Mouse (Mus musculus) c-Kit-positive CD71-positive TER-119-positive erythroid progenitor cells, embryonic 14.5 days (primary cell): ENCODE measurements at regions not wholly inside any gene's neighbourhood (a gene's known extent, or its start where the extent isn't known, plus 50 kb on each side); places are given as distances from the start of the nearest gene placed in this dataset.
A peak's percentile ranks its signal among the peaks of the same experiment; 100 is the strongest.
"Not testable (repeated sequence)": the region's sequence is repeated elsewhere in the genome, so short reads cannot be mapped to it uniquely, and the experiment has no call there.

Source experiments
- DNase-seq: peaks from one replicate; pipeline ENCODE4 v3.0.0-alpha.2; 2013; ENCODE audit warnings: low spot score

DNA sequence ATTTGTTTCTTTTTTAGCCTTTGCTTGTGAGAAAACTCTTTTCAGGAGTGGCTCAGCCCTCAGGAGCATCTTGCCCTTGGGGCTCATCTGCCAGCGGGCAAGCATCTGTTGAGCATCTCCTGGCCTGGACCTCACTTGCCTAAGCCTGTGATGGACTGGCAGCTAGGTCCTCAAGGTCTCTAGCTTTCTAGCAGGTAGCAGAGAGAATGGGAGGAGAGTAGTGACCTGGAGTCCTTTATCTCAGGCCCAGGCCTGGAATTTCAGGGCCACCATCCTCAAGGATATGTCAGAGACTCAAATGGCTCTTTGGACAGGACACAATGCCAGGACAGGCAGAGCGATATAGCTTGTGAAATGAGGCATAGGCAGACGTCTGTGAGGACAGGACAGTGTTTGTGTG is 59.3 kb upstream of the Klf13 start:
- DNase-seq = no peak

DNA sequence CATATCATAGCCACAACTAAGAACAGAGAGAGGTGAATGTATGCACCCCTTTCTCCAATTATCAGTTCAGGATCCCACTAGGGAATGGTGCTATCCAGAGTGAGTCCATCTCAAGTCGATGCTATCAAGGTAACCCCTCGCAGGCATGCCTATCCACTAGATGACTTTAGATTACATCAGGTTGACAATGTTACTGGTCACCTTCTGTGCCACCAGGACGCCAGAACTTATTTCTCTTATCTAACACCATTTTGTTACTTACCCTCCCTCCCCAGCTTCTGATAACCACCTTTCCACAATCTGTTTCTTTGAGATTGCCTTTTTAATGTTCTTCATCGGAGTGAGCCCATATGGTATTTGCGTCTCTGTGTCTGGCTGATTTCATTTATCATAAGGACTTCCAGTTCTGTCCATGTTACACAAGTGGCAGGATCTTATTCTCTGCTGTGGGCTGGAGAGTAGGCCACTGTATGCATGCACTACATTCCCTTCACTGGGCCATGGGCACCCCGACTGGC is 57.9 kb upstream of the Klf13 start:
- DNase-seq = peak; percentile 90

DNA sequence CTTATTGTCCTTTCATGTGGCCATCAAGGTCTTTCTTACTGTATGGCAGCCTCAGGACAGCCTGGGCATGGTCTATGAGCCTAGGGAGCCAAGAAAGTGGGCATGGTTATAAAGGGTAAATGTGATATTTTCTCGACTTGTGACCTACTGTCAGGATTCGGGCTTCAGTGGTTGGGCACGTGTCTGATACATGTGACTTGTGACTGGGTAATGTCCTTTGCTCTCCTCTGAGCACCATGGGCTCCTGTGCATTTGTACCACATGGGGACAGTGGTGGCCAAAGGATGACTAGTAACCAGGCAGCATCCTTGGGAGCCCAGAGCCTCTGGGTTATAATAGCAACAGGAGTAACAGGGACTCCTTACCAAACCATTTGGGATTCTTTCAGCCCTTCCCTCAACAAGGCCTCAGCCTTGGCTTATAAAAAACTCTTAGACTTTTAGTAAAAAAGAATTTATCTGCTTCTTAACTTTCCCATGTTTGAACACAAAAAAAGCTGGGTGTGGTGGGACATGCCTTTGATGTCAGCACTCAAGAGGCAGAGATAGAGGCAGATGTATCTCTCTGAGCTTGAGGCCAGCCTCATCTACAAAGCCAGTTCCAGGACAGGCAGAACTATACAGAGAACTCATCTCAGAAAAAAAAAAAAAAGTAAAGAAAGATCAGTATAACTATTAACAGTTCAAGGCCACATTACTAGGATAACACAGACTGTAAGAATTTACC is 56.7 kb upstream of the Klf13 start:
- no peak for DNase-seq

DNA sequence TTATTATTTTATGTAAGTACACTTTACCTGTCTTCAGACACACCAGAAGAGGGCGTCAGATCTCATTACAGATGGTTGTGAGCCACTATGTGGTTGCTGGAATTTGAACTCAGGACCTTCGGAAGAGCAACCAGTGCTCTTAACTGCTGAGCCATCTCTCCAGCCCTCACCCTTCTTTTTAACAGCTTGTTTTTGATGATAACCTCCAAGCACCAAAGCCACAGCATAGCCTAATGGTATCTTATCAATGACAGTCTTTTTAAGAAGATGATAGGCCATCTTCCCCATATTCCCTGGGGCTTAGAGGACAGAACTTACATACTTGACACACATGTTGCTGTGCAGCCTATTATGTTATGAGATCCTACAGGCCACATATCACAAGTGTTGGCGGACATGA is 56.1 kb upstream of the Klf13 start:
- not testable (repeated sequence) for DNase-seq

DNA sequence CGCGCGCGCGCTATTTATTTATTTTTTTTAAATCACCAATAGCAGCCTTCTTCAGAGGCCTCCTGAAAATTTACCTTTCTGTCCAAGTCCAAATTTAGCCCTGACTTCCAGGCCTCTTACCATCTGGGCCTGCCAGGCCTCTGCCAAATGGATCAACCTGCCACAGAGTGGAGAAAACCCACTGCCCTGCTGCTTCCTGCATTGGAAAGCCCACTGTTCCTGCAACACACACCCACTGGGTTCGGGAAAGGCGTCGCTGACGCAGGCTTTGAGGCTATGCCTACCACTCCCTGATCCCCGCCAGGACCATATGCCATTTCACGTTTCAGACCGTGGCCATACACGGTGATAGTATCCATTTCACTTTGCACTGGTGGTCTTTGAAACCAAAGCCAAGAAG is 53.4 kb upstream of the Klf13 start:
- no peak for DNase-seq

DNA sequence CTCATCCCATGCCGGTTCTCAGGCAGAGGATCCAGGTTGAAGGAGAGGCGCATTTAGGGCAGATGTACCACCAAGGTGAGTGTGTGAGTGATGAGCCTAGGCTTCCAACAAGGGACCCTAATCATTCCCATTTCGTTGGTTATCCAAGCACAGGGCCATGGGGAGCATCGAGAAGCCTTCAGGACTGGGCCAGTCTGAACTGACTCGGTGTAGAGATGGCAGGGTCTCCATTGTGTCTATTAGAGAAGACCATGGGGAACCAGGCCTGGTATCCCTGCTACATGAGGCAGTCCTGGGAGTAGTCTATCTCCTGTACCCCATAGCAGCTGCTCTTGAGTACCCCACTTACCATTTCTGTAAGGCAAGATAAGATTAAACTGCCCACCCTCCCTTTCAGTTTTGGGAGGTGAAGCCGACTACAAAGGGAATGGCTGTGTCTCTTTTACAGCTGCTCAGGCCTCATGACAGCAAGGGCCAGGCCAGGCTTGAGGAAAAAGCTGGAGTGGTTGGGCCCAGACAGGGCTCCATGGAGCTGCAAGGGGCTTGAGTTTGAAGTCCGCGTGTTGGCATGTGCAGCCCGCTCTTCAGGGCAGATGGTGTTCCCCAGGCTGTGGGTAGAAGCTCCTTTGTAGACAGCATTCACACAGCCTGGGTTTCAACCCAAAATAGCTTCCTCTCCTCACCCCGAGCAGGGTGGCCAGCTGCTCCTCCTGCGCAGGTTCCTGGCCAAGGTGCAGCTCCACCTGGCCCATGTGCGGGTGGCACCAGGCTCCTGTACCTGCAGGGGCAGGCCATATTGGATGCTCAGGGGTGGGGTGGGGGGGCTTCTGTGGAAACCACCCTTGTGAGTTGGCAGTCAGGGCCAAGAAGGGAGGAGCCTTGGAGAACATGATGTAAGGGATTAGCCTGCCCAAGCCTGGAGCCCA is 52.6 kb upstream of the Klf13 start:
- DNase-seq = no peak

DNA sequence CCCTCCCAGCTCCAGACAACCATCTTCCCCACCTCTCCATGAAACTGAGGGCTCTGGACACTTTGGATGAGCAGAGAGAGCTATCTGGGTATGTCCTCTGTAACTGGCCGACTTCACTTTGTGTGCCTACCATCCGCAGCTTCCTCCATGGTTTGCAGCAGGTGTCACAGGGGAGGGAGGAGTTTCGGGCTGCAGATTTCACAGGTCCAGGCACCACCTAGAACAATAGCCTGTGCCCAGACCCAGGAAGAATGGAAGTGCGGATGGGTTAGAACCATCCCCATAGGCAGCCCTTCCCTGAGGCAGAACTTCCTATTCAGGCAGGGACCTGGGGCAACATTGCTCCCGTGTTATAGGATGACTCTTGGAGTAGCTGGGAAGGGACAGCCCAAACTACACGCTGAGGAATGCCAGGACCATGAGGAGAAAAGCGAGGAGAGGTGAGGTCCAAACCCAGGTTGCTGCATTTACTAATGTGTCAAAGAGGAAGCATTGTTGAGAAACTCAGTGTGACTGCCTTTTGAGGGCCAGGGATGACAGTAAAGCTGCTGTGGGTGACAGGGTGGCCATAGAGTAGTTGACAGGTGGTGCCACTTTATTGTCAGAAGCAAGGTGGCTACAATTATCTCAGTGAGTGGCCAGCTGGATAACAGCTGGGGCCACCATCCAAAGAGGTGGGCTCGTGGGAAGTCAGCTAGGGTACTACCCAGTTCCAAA is 51.8 kb upstream of the Klf13 start:
- DNase-seq = no peak

DNA sequence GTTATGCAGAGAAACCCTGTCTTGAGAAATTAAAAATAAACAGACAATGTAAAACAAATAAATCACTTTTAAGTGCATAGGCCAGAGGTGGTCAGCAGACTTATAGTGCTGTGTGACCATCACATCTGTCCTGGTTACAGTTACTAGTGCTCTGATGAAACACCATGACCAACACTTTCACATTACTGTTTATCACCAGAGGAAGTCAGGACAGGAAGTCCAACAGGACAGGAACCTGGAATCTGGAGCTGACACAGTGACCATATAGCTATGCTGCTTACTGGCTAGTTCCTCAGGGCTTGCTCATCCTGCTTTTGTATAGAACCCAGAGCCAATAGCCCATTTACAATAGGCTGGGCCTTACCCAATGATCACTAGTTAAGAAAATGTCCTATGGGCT is 51.0 kb upstream of the Klf13 start:
- DNase-seq = no peak
